11 mouse cellular contexts compared by ENCODE assay signal in genomic region chr15:98785744-98786143, GRCm38 (mm10). TPM values are rescaled to one million over a fixed set of nuclear protein-coding genes. Genes with fewer than 3 reads are reported as not detected.
DNase-seq lines count a peak whose midpoint lies in the region; ATAC-seq and TF ChIP-seq lines count a peak whose summit lies in the region.
"Had no signal": no experiment of that assay in that cellular context is flagged by ENCODE, and none has a peak within 500 bp of the region (broad histone marks: within the 10 kb centered on the region; RNA-seq: fewer than 3 reads in every experiment).

No protein-coding gene starts in this region.

- H3K27ac ChIP-seq in cerebellum, adult 2 months (ENCODE audit: insufficient read depth, low read length): no peak overlapping the region
- H3K27ac ChIP-seq in liver, adult 2 months (replicated peaks; ENCODE audit: insufficient read depth, low read depth, low read length): no peak overlapping the region
- H3K27ac ChIP-seq in liver, embryonic 11.5 days (ENCODE audit: low read depth, low read length): no peak overlapping the region

- H3K4me3 ChIP-seq in cerebellum, adult 2 months (replicated peaks; ENCODE audit: insufficient read depth, low read depth, low read length): no peak overlapping the region
- no peak overlapping the region for H3K4me3 ChIP-seq in liver, adult 2 months (ENCODE audit: insufficient read depth, low read depth, low read length)
- no peak overlapping the region for H3K4me3 ChIP-seq in liver, embryonic 11.5 days (ENCODE audit: low read depth, low read length)
- no peak overlapping the region for H3K4me3 ChIP-seq in E14TG2a.4 (replicated peaks; ENCODE audit: low read length)

- DNase-seq in cerebellum, adult 2 months: no peak
- no peak for DNase-seq in cerebellum, adult 18-20 months
- no peak for DNase-seq in liver, adult 2 months (ENCODE audit: extremely low read depth, low read depth, low spot score)
- DNase-seq in liver, embryonic 11.5 days (ENCODE audit: low spot score): no peak
- DNase-seq in frontal cortex, postnatal 36 days (ENCODE audit: low spot score in 2 of 2): no peak
- no peak for DNase-seq in layer of hippocampus, adult 9-11 months
- DNase-seq: adrenal gland, postnatal 10 days; right cerebral cortex, postnatal 14 days had no signal

- H3K79me2 ChIP-seq in liver, adult 2 months (ENCODE audit: control insufficient read depth, insufficient read depth, low read length): no peaks in the 10 kb centered on the region

- peaks cover 1% of the 10 kb centered on the region; the same call in 1 of the 2 replicates for H3K4me1 ChIP-seq in cerebellum, adult 2 months (ENCODE audit: control insufficient read depth, insufficient read depth, low read length)
- peaks cover 2% of the 10 kb centered on the region; the same call in 1 of the 2 replicates for H3K4me1 ChIP-seq in liver, adult 2 months (ENCODE audit: control insufficient read depth, insufficient read depth, low read length)
- H3K4me1 ChIP-seq in liver, embryonic 11.5 days (replicated peaks; ENCODE audit: control insufficient read depth, insufficient read depth, low read length): peaks cover under 1% of the 10 kb centered on the region
- peaks cover 27% of the 10 kb centered on the region for H3K4me1 ChIP-seq in E14TG2a.4 (replicated peaks; ENCODE audit: low read depth, low read length)

- 54% methylated on average over 7 of the region's 7 CpGs for WGBS in cerebellum, adult 2 months
- WGBS in liver, adult 2 months: 62% methylated on average over 7 of the region's 7 CpGs
- WGBS in liver, embryonic 11.5 days: 30% methylated on average over 7 of the region's 7 CpGs

- ATAC-seq in liver, embryonic 11.5 days (replicated peaks; ENCODE audit: low FRiP score): no peak
- peak; percentile 68 for ATAC-seq in erythroblast, adult 5-6 weeks (replicated peaks; ENCODE audit: low FRiP score, poor library complexity, severe bottlenecking)

- peaks cover 3% of the 10 kb centered on the region; the same call in 1 of the 2 replicates for H3K27me3 ChIP-seq in cerebellum, adult 2 months (ENCODE audit: control insufficient read depth, insufficient read depth, low read length)
- H3K27me3 ChIP-seq in liver, adult 2 months (ENCODE audit: control insufficient read depth, insufficient read depth, low read length): peaks cover 6% of the 10 kb centered on the region; the same call in 1 of the 2 replicates
- H3K27me3 ChIP-seq in liver, embryonic 11.5 days (replicated peaks; ENCODE audit: control insufficient read depth, insufficient read depth, low read length): peaks cover 71% of the 10 kb centered on the region
- H3K27me3 ChIP-seq in E14TG2a.4 (ENCODE audit: insufficient read depth, low read length): peaks cover 65% of the 10 kb centered on the region

- TF ChIP-seq POLR2A in cerebellum, adult 2 months (IDR thresholded peaks at IDR 0.05; ENCODE audit: borderline replicate concordance, insufficient read depth, low read length): no peak
- TF ChIP-seq POLR2A in liver, adult 2 months (IDR thresholded peaks at IDR 0.05; ENCODE audit: extremely low read depth, insufficient read depth, low read length): no peak

- H3K4me2 ChIP-seq in liver, embryonic 11.5 days: no peak overlapping the region

- peak; percentile 46 for TF ChIP-seq CTCF in cerebellum, adult 2 months (IDR thresholded peaks at IDR 0.05; ENCODE audit: borderline replicate concordance, insufficient read depth, low read depth, low read length)
- TF ChIP-seq CTCF in liver, adult 2 months (IDR thresholded peaks at IDR 0.05; ENCODE audit: low read depth, low read length): peak; percentile 59
- peak; percentile 98 for TF ChIP-seq CTCF in E14TG2a.4 (conservative IDR thresholded peaks at IDR 0.05; ENCODE audit: low read length)

- H3K36me3 ChIP-seq in liver, adult 2 months (ENCODE audit: control insufficient read depth, insufficient read depth, low read length): no peaks in the 10 kb centered on the region
- H3K36me3 ChIP-seq in liver, embryonic 11.5 days (ENCODE audit: control insufficient read depth, insufficient read depth, low read length): no peaks in the 10 kb centered on the region
- H3K36me3 ChIP-seq in E14TG2a.4 (ENCODE audit: insufficient read depth, low read length): no peaks in the 10 kb centered on the region

- no peak overlapping the region for H3K9ac ChIP-seq in liver, adult 2 months (ENCODE audit: low read depth, low read length)
- no peak overlapping the region for H3K9ac ChIP-seq in liver, embryonic 11.5 days (ENCODE audit: low read depth, low read length)

- H3K9me3 ChIP-seq in liver, embryonic 11.5 days (ENCODE audit: control insufficient read depth, low read length): no peaks in the 10 kb centered on the region
- H3K9me3 ChIP-seq in E14TG2a.4 (ENCODE audit: low read length): no peaks in the 10 kb centered on the region

RNA-seq across cellular contexts. Expression of gene Wnt1, which starts 3.9 kb away (rescaled TPM):
- polyA plus RNA-seq in cerebellum, adult 2 months (2012; rRNA removed): not detected in 2 replicates
- not detected in 2 replicates for total RNA-seq in liver, adult 2 months (2014; rRNA removed)
- not detected in 2 replicates for polyA plus RNA-seq in liver, adult 2 months (2012; rRNA removed)
- not detected in 2 replicates for polyA plus RNA-seq in liver, embryonic 11.5 days (2014; fragmentation: Nextera tagmentation; extraction: Ambion mirVana)
- total RNA-seq in erythroblast, adult 5-6 weeks (2015; ENCODE audit: low replicate concordance): not detected in 2 replicates
- not detected in 2 replicates for total RNA-seq in erythroblast, adult 5-6 weeks (2017; ENCODE audit: low replicate concordance)
- polyA plus RNA-seq: heart, embryonic 14.5 days had no signal

RNA-seq across cellular contexts. Expression of gene Wnt10b, which starts 7.8 kb away (rescaled TPM):
- 0.15 and 0.22 TPM in 2 replicates for polyA plus RNA-seq in cerebellum, adult 2 months (2012; rRNA removed)
- total RNA-seq in liver, adult 2 months (2014; rRNA removed): 0.47 TPM in 1 of 2 replicates, not detected in the other
- not detected in 2 replicates for polyA plus RNA-seq in liver, adult 2 months (2012; rRNA removed)
- not detected in 2 replicates for polyA plus RNA-seq in liver, embryonic 11.5 days (2014; fragmentation: Nextera tagmentation; extraction: Ambion mirVana)
- total RNA-seq in erythroblast, adult 5-6 weeks (2015; ENCODE audit: low replicate concordance): 1.0 TPM in 1 of 2 replicates, not detected in the other
- not detected in 2 replicates for total RNA-seq in erythroblast, adult 5-6 weeks (2017; ENCODE audit: low replicate concordance)
- polyA plus RNA-seq: heart, embryonic 14.5 days had no signal

RNA-seq across cellular contexts. Expression of gene Arf3, which starts 22.7 kb away (rescaled TPM):
- 202 and 210 TPM in 2 replicates for polyA plus RNA-seq in cerebellum, adult 2 months (2012; rRNA removed)
- 10.5 and 14.0 TPM in 2 replicates for total RNA-seq in liver, adult 2 months (2014; rRNA removed)
- polyA plus RNA-seq in liver, adult 2 months (2012; rRNA removed): 41.3 and 43.0 TPM in 2 replicates
- polyA plus RNA-seq in liver, embryonic 11.5 days (2014; fragmentation: Nextera tagmentation; extraction: Ambion mirVana): 25.3 and 25.8 TPM in 2 replicates
- total RNA-seq in erythroblast, adult 5-6 weeks (2015; ENCODE audit: low replicate concordance): 7.1 and 8.4 TPM in 2 replicates
- 4.6 and 8.1 TPM in 2 replicates for total RNA-seq in erythroblast, adult 5-6 weeks (2017; ENCODE audit: low replicate concordance)

RNA-seq across cellular contexts. Expression of gene Ddn, which starts 23.5 kb away (rescaled TPM):
- polyA plus RNA-seq in cerebellum, adult 2 months (2012; rRNA removed): 1.0 and 1.3 TPM in 2 replicates
- total RNA-seq in liver, adult 2 months (2014; rRNA removed): 0.13 TPM in 1 of 2 replicates, not detected in the other
- not detected in 2 replicates for polyA plus RNA-seq in liver, adult 2 months (2012; rRNA removed)
- polyA plus RNA-seq in liver, embryonic 11.5 days (2014; fragmentation: Nextera tagmentation; extraction: Ambion mirVana): 0.12 and 0.16 TPM in 2 replicates
- not detected in 2 replicates for total RNA-seq in erythroblast, adult 5-6 weeks (2015; ENCODE audit: low replicate concordance)
- total RNA-seq in erythroblast, adult 5-6 weeks (2017; ENCODE audit: low replicate concordance): not detected in 2 replicates

RNA-seq across cellular contexts. Expression of gene Prkag1, which starts 45.6 kb away (rescaled TPM):
- 90.3 and 93.6 TPM in 2 replicates for polyA plus RNA-seq in cerebellum, adult 2 months (2012; rRNA removed)
- 40.1 and 41.4 TPM in 2 replicates for total RNA-seq in liver, adult 2 months (2014; rRNA removed)
- 35.6 and 37.7 TPM in 2 replicates for polyA plus RNA-seq in liver, adult 2 months (2012; rRNA removed)
- 128 and 140 TPM in 2 replicates for polyA plus RNA-seq in liver, embryonic 11.5 days (2014; fragmentation: Nextera tagmentation; extraction: Ambion mirVana)
- total RNA-seq in erythroblast, adult 5-6 weeks (2015; ENCODE audit: low replicate concordance): 20.2 and 21.5 TPM in 2 replicates
- 35.1 and 37.9 TPM in 2 replicates for total RNA-seq in erythroblast, adult 5-6 weeks (2017; ENCODE audit: low replicate concordance)

Comparison
In these comparisons a context has a peak if more than half of its experiments do, and no peak if none do; other contexts are left out.
1. CTCF ChIP-seq: peak in every context shown above with its lines; median percentile 98 in E14TG2a.4; 59 in liver, adult 2 months; 46 in cerebellum, adult 2 months.